Comparison of ENCODE assay signal across 14 mouse cellular contexts in genomic region chr15:77204951-77205350, GRCm38 (mm10).
A peak's percentile ranks its signal among the peaks of the same experiment; 100 is the strongest.
DNase-seq lines count a peak whose midpoint lies in the region; ATAC-seq and TF ChIP-seq lines count a peak whose summit lies in the region.
"Had no signal": no experiment of that assay in that cellular context is flagged by ENCODE, and none has a peak within 500 bp of the region (broad histone marks: within the 10 kb centered on the region; RNA-seq: fewer than 3 reads in every experiment).

No protein-coding gene starts in this region.

- TF ChIP-seq CTCF in gastrocnemius, adult 2 months (IDR thresholded peaks at IDR 0.05) = no peak

- H3K27ac ChIP-seq in gastrocnemius, adult 2 months = peak overlapping the region; percentile 78; the same call in 1 of the 2 replicates
- peak overlapping the region; percentile 42; the same call in 1 of the 2 replicates for H3K27ac ChIP-seq in limb, embryonic 12.5 days
- no peak overlapping the region for H3K27ac ChIP-seq in limb, embryonic 10.5 days
- peak overlapping the region; percentile 78 for H3K27ac ChIP-seq in stomach, embryonic 15.5 days
- H3K27ac ChIP-seq in hindbrain, embryonic 12.5 days = no peak overlapping the region
- H3K27ac ChIP-seq: forebrain, embryonic 15.5 days; kidney, embryonic 15.5 days; lung, embryonic 15.5 days had no signal

- no peak overlapping the region for H3K4me3 ChIP-seq in gastrocnemius, adult 2 months
- H3K4me3 ChIP-seq in limb, embryonic 12.5 days (replicated peaks) = no peak overlapping the region
- H3K4me3 ChIP-seq in limb, embryonic 10.5 days = no peak overlapping the region
- no peak overlapping the region for H3K4me3 ChIP-seq in stomach, embryonic 15.5 days (replicated peaks)
- H3K4me3 ChIP-seq in hindbrain, embryonic 12.5 days = no peak overlapping the region
- H3K4me3 ChIP-seq: forebrain, embryonic 15.5 days; kidney, embryonic 15.5 days; lung, embryonic 15.5 days had no signal

- intact Hi-C loops in gastrocnemius, adult 2 months (cut with DNase I) = no loop called here

- ATAC-seq in limb, embryonic 12.5 days (ENCODE audit: insufficient number of reproducible peaks, insufficient read depth, low FRiP score, low TSS enrichment, low read depth) = no peak
- ATAC-seq in stomach, embryonic 15.5 days (ENCODE audit: insufficient read depth, low FRiP score, low read depth) = no peak
- ATAC-seq in hindbrain, embryonic 12.5 days (ENCODE audit: low FRiP score) = no peak
- ATAC-seq: forebrain, embryonic 15.5 days had no signal

- H3K4me2 ChIP-seq in limb, embryonic 12.5 days = no peak overlapping the region
- no peak overlapping the region for H3K4me2 ChIP-seq in stomach, embryonic 15.5 days
- H3K4me2 ChIP-seq in hindbrain, embryonic 12.5 days (replicated peaks) = no peak overlapping the region
- H3K4me2 ChIP-seq: forebrain, embryonic 15.5 days; kidney, embryonic 15.5 days; lung, embryonic 15.5 days had no signal

- no peaks in the 10 kb centered on the region for H3K9me3 ChIP-seq in limb, embryonic 12.5 days
- no peaks in the 10 kb centered on the region for H3K9me3 ChIP-seq in limb, embryonic 10.5 days (replicated peaks)
- no peaks in the 10 kb centered on the region for H3K9me3 ChIP-seq in stomach, embryonic 15.5 days
- no peaks in the 10 kb centered on the region for H3K9me3 ChIP-seq in hindbrain, embryonic 12.5 days (replicated peaks)
- H3K9me3 ChIP-seq: forebrain, embryonic 15.5 days; kidney, embryonic 15.5 days; lung, embryonic 15.5 days had no signal

- no peak overlapping the region for H3K9ac ChIP-seq in limb, embryonic 12.5 days (replicated peaks)
- H3K9ac ChIP-seq in stomach, embryonic 15.5 days = no peak overlapping the region
- H3K9ac ChIP-seq in hindbrain, embryonic 12.5 days = no peak overlapping the region
- H3K9ac ChIP-seq: forebrain, embryonic 15.5 days; kidney, embryonic 15.5 days; lung, embryonic 15.5 days had no signal

- no peak for DNase-seq in gastrocnemius, adult 2 months
- DNase-seq in gastrocnemius, adult 18-20 months (ENCODE audit: low spot score) = no peak
- DNase-seq in limb, embryonic 10.5 days (ENCODE audit: low spot score) = no peak
- peak; percentile 64 to 68 for DNase-seq in cerebellum, postnatal 14 days
- no peak for DNase-seq in retina, embryonic 14.5 days (ENCODE audit: low spot score)
- DNase-seq: adrenal gland, adult 8-10 months; gastrocnemius, postnatal 36 days; thymus, adult 2 months had no signal

- 59% methylated on average over 7 of the region's 7 CpGs for WGBS in limb, embryonic 12.5 days
- WGBS in limb, embryonic 10.5 days = 70% methylated on average over 7 of the region's 7 CpGs
- 58% methylated on average over 7 of the region's 7 CpGs for WGBS in stomach, embryonic 15.5 days
- 74% methylated on average over 7 of the region's 7 CpGs for WGBS in hindbrain, embryonic 12.5 days

- no peaks in the 10 kb centered on the region; the same call in 1 of the 2 replicates for H3K36me3 ChIP-seq in limb, embryonic 12.5 days
- 0 out of 2 replicates have a peak, but pooled peaks cover 6% of the 10 kb centered on the region for H3K36me3 ChIP-seq in limb, embryonic 10.5 days
- H3K36me3 ChIP-seq in stomach, embryonic 15.5 days = no peaks in the 10 kb centered on the region
- no peaks in the 10 kb centered on the region for H3K36me3 ChIP-seq in hindbrain, embryonic 12.5 days
- H3K36me3 ChIP-seq: forebrain, embryonic 15.5 days; kidney, embryonic 15.5 days; lung, embryonic 15.5 days had no signal

- no peaks in the 10 kb centered on the region for H3K27me3 ChIP-seq in limb, embryonic 12.5 days
- no peaks in the 10 kb centered on the region for H3K27me3 ChIP-seq in limb, embryonic 10.5 days (ENCODE audit: low read depth, poor library complexity, severe bottlenecking)
- H3K27me3 ChIP-seq in stomach, embryonic 15.5 days (replicated peaks) = no peaks in the 10 kb centered on the region
- no peaks in the 10 kb centered on the region for H3K27me3 ChIP-seq in hindbrain, embryonic 12.5 days
- H3K27me3 ChIP-seq: forebrain, embryonic 15.5 days; kidney, embryonic 15.5 days; lung, embryonic 15.5 days had no signal

- H3K4me1 ChIP-seq in limb, embryonic 12.5 days (replicated peaks) = peaks cover 63% of the 10 kb centered on the region
- peaks cover 58% of the 10 kb centered on the region for H3K4me1 ChIP-seq in limb, embryonic 10.5 days
- H3K4me1 ChIP-seq in stomach, embryonic 15.5 days = peaks cover 12% of the 10 kb centered on the region
- peaks cover 28% of the 10 kb centered on the region for H3K4me1 ChIP-seq in hindbrain, embryonic 12.5 days

Comparison
In these comparisons a context has a peak if more than half of its experiments do, and no peak if none do; other contexts are left out.
1. H3K27ac ChIP-seq: peak in gastrocnemius, adult 2 months (single experiment), limb, embryonic 12.5 days (single experiment) and stomach, embryonic 15.5 days (single experiment); none in limb, embryonic 10.5 days (single experiment) and hindbrain, embryonic 12.5 days (single experiment).
2. DNase-seq: peak in cerebellum, postnatal 14 days (2 of 2); none in gastrocnemius, adult 2 months (single experiment), gastrocnemius, adult 18-20 months (single experiment), limb, embryonic 10.5 days (single experiment) and retina, embryonic 14.5 days (single experiment).